Mouse (Mus musculus) limb, embryonic 15.5 days (tissue): ENCODE results near the gene R3hdm4. TPM values are rescaled to one million over a fixed set of nuclear protein-coding genes. Genes with fewer than 3 reads are reported as not detected.
A peak's percentile ranks its signal among the peaks of the same experiment; 100 is the strongest.

Experiments used
- ATAC-seq: fragments of 200-750 bp; cut with Nextera tagmentation; 2 replicates; pipeline ENCODE4 v1.8.0; 2017; ENCODE audit warnings: low read depth, moderate TSS enrichment; ENCODE audit not compliant: insufficient number of reproducible peaks, low FRiP score, low TSS enrichment
- H3K27ac ChIP-seq: fragments of 300-500 bp; sonication (generic); 2 replicates; pipeline ENCODE4 v1.5.1; 2015; ENCODE audit warnings: moderate library complexity, mild to moderate bottlenecking, inconsistent platforms
- H3K27me3 ChIP-seq: fragments of 300-500 bp; sonication (generic); 2 replicates; pipeline ENCODE4 v1.6.1; 2015; ENCODE audit warnings: inconsistent platforms
- H3K36me3 ChIP-seq: fragments of 300-500 bp; sonication (generic); 2 replicates; pipeline ENCODE4 v1.6.1; 2015; ENCODE audit warnings: inconsistent platforms
- H3K4me1 ChIP-seq: fragments of 300-500 bp; sonication (generic); 2 replicates; pipeline ENCODE4 v1.6.1; 2015; ENCODE audit warnings: inconsistent platforms
- H3K4me2 ChIP-seq: fragments of 300-500 bp; sonication (generic); 2 replicates; pipeline ENCODE4 v1.6.1; 2015; ENCODE audit warnings: mild to moderate bottlenecking, inconsistent platforms
- H3K4me3 ChIP-seq: fragments of 300-500 bp; sonication (generic); 2 replicates; pipeline ENCODE4 v1.5.1; 2015; ENCODE audit warnings: mild to moderate bottlenecking, inconsistent platforms
- H3K9ac ChIP-seq: fragments of 300-500 bp; sonication (generic); 2 replicates; pipeline ENCODE4 v1.6.1; 2015; ENCODE audit warnings: inconsistent platforms
- H3K9me3 ChIP-seq: fragments of 300-500 bp; sonication (generic); 2 replicates; pipeline ENCODE4 v1.6.1; 2016; ENCODE audit warnings: inconsistent platforms
- WGBS: fragments of 180-500 bp; shearing (Covaris S2); methylation state at CpG from one replicate; pipeline ENCODE4 v1.1.7; 2015; 5-methylcytosine and 5-hydroxymethylcytosine counted together
- microRNA-seq: library from miRNA; unstranded; fragments of <30 nt; microRNA quantifications from one replicate; pipeline ENCODE4, GENCODE M21; 2016
- polyA plus RNA-seq: library from polyadenylated mRNA; unstranded; fragments of >200 nt; fragmentation: Nextera tagmentation; extraction: Ambion mirVana; gene quantifications from 2 replicates; pipeline ENCODE4 v1.2.1, GENCODE M21; 2015

Gene R3hdm4
- polyA plus RNA-seq, 1 experiment from 2014 or later = 161 TPM

GRCm38 (mm10) chr10:79866601-79867000, 54.4 kb downstream of the R3hdm4 start:
- Histone ChIP-seq H3K9me3 (no peaks in the 10 kb centered on the region), H3K4me2 (no peak overlapping the region), H3K4me1 (peaks cover 12% of the 10 kb centered on the region; the same call in 1 of the 2 replicates), H3K36me3 (peaks cover 53% of the 10 kb centered on the region), H3K27ac (no peak overlapping the region), H3K9ac (no peak overlapping the region), H3K27me3 (no peaks in the 10 kb centered on the region), H3K4me3 (no peak overlapping the region)
- ATAC-seq = no peak
- WGBS = 59% methylated on average over 11 of the region's 11 CpGs

DNA sequence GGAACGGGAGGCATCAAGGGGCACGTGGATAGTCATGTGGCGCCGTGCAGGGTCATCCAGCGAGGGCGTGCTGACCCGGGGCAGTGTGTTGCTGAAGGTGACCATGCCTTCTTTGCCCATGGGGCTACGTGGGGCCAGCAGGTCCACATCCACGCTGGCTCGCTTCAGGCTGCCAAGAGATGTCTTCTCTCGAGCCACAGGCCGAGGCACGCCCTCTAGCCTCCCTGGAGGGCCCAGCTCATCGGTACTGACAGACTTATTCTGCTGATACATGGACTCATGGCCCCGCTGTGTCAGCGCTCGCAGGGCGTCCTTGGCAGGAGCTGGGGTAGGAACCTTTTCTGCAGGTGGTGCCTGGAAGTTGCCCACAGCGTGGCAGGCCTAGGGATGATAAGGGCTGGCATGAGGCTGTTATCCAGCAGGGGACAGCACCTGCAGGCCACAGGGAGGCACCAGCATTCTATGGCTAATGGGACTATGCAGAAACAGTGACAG, 55.2 kb downstream of the R3hdm4 start:
- H3K9me3 ChIP-seq = no peaks in the 10 kb centered on the region
- no peak overlapping the region for H3K9ac ChIP-seq
- H3K27ac ChIP-seq = no peak overlapping the region
- peaks cover 18% of the 10 kb centered on the region for H3K4me1 ChIP-seq
- ATAC-seq = no peak
- H3K36me3 ChIP-seq = peaks cover 61% of the 10 kb centered on the region
- no peak overlapping the region for H3K4me2 ChIP-seq
- H3K27me3 ChIP-seq = no peaks in the 10 kb centered on the region
- WGBS = 65% methylated on average over 19 of the region's 19 CpGs
- no peak overlapping the region for H3K4me3 ChIP-seq

GRCm38 (mm10) chr10:79865189-79865601, 55.8 kb downstream of the R3hdm4 start:
- ATAC-seq = no peak
- Histone ChIP-seq H3K9me3 (no peaks in the 10 kb centered on the region), H3K36me3 (peaks cover 67% of the 10 kb centered on the region), H3K4me2 (no peak overlapping the region), H3K4me1 (peaks cover 25% of the 10 kb centered on the region), H3K27me3 (no peaks in the 10 kb centered on the region), H3K27ac (peak overlapping the region; percentile 72; the same call in 1 of the 2 replicates), H3K9ac (no peak overlapping the region), H3K4me3 (no peak overlapping the region)
- 62% methylated on average over 12 of the region's 12 CpGs for WGBS

DNA sequence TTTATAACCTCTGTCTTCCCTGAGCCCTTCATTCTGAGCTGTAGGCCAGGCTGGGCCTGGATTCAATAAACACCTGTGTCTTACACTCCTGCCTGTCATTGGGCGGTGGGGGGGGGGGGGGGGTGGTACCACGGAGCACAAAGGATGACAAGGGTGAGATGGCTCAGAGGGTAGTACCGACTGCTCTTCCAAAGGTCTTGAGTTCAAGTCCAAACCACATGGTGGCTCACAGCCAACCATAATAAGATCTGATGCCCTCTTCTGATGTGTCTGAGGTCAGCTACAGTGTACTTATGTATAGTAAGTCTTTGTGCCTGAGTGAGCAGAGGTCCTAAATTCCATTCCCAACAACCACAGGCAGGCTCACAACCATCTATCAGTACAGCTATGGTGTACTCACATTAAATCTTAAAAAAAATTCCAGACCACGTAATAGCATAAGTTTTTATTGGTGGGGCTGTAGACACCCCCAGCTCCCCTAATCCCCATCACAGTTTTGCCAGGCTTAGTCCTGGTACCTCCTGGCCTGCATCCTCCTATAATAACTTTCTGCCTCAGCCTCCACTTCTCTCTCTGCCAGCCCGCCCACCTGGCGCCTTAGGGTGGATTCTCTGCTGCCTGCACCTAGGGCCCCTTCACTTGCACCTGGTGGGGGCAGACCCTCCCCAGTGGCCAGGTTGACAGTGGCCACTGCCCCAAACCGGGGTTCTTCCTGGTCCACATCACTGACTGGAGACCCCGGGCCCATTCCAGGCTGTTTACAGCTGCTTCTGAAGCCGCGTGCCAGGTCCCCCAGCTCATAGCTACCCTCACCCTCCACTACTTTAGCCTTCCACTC, 56.4 kb downstream of the R3hdm4 start:
- Histone ChIP-seq H3K9ac (no peak overlapping the region), H3K4me1 (peaks cover 31% of the 10 kb centered on the region), H3K4me2 (no peak overlapping the region), H3K9me3 (no peaks in the 10 kb centered on the region), H3K27ac (peak overlapping the region; percentile 72), H3K4me3 (no peak overlapping the region), H3K27me3 (no peaks in the 10 kb centered on the region), H3K36me3 (peaks cover 73% of the 10 kb centered on the region)
- no peak for ATAC-seq
- WGBS = 42% methylated on average over 10 of the region's 10 CpGs

GRCm38 (mm10) chr10:79862925-79863324, 58.1 kb downstream of the R3hdm4 start:
- peaks cover 46% of the 10 kb centered on the region for H3K4me1 ChIP-seq
- no peak overlapping the region for H3K4me2 ChIP-seq
- no peaks in the 10 kb centered on the region for H3K9me3 ChIP-seq
- no peak overlapping the region for H3K9ac ChIP-seq
- H3K27ac ChIP-seq = no peak overlapping the region
- H3K27me3 ChIP-seq = no peaks in the 10 kb centered on the region
- ATAC-seq = no peak
- H3K4me3 ChIP-seq = no peak overlapping the region
- 69% methylated on average over 10 of the region's 10 CpGs for WGBS
- peaks cover 83% of the 10 kb centered on the region for H3K36me3 ChIP-seq

DNA sequence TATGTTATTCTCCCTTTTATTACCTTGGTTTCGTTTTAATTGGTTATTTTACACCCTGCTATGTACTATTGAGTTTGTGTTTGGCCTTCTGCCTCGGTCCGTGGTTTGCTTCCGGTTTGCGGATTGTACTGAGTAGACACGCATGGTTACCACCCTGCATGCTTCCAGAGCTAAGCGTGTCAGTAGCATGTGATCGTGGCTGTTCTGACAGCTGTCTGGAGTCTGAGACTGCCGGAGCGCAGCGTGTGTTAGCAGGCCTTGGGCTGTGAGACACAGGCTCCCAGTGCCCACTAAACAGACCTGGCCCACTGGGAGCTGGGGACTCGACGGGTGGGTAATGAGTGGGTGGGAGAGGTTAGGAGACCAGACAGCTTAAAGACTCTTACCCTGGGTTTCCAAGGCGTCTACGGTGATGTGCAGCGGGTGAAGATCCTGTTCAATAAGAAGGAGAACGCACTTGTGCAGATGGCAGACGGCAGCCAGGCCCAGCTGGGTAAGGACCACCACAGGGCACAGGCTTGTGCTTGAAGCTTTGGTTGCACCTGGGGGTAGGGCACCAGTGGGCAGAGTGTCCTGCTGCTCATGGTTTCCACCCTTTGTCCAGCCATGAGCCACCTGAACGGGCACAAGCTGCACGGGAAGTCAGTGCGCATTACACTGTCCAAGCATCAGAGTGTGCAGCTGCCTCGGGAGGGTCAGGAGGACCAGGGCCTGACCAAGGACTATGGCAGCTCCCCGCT, 58.8 kb downstream of the R3hdm4 start:
- no peak overlapping the region for H3K9ac ChIP-seq
- H3K9me3 ChIP-seq = no peaks in the 10 kb centered on the region
- no peak for ATAC-seq
- peaks cover 53% of the 10 kb centered on the region for H3K4me1 ChIP-seq
- no peaks in the 10 kb centered on the region for H3K27me3 ChIP-seq
- H3K27ac ChIP-seq = no peak overlapping the region
- H3K4me2 ChIP-seq = no peak overlapping the region
- no peak overlapping the region for H3K4me3 ChIP-seq
- H3K36me3 ChIP-seq = peaks cover 86% of the 10 kb centered on the region
- 82% methylated on average over 23 of the region's 23 CpGs for WGBS

DNA sequence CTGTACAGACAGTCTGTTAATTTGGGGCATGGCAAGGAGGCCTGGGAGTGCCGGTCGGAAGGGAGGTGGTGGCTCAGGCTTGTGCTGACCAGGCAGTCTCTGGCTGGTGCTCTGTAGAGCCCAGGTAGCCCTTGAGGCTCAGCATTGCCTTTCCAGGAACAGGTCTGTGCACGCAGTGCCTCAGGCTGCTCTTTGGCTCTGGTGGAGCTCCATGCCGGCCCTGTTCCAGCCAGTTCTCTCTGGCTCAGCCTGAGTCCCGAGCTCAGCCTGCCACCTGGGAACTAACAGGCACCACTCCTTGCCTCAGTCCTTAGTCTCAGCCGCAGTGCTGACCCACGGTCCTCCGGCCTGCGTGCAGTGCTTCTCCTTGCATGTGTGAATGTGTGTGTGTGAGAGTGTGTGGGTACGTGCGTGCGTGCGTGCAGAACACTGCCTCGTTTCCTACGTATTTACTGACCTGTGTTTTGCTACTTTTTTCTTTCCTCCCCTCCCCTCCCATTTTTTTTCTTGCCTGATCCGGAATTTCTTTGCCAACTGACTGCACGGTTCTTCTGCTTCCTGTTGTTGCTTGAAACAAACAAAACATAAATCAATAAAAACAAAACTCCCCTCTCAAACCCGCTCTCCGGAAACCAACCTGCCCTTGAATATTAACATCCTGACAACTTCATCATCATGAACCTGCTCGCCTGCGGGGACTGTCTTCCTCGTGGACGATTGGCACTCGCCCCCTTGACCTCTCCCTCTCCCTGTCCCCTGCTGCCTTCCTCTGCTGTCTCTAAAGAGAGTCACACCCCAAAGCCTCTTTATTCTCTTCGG, 59.6 kb downstream of the R3hdm4 start:
- ATAC-seq = no peak
- Histone ChIP-seq H3K4me1 (peaks cover 61% of the 10 kb centered on the region), H3K4me3 (no peak overlapping the region), H3K9me3 (no peaks in the 10 kb centered on the region), H3K27ac (peak overlapping the region; percentile 47; the same call in 1 of the 2 replicates), H3K9ac (no peak overlapping the region), H3K27me3 (no peaks in the 10 kb centered on the region), H3K4me2 (no peak overlapping the region), H3K36me3 (peaks cover 86% of the 10 kb centered on the region)
- 67% methylated on average over 25 of the region's 25 CpGs for WGBS

DNA sequence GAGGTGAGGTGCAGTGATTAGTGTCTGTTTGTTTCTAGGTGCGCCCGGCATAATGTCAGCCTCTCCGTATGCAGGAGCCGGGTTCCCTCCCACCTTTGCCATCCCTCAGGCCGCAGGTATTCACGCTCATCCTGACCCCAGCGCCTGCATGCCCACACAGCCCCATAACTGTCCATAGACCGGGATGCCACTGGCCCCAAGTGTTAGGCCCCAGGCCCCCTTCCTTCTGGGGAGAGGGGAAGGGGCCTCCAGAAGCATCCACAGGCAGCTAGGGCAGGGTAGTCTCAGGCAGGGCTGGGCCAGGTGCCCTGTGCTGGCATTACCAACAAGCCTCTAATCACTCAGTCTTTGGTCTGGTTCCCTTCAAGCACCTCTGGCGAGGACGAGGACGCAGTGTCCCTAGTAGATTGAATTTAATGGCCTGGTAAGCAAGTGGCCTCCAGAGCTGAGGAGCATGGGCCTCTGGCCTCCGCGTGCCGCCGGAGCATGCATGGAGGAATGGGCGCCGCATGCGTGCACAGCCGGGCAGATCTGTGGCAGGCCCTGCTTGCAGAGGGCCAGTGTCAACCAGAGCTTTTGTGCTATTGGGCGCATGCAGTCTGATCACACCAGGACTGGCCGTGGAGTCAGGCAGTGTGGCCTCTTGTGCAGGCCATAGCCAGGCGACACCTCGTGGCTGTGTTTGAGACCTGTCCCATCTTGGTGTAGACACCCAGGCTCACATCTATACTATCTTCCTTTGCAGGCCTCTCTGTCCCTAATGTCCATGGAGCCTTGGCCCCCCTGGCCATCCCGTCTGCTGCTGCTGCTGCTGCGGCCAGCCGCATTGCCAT, 60.7 kb downstream of the R3hdm4 start:
- no peak overlapping the region for H3K4me2 ChIP-seq
- H3K9me3 ChIP-seq = no peaks in the 10 kb centered on the region
- peak overlapping the region; percentile 43; the same call in 1 of the 2 replicates for H3K27ac ChIP-seq
- no peak for ATAC-seq
- no peaks in the 10 kb centered on the region for H3K27me3 ChIP-seq
- 89% methylated on average over 26 of the region's 26 CpGs for WGBS
- H3K4me1 ChIP-seq = peaks cover 62% of the 10 kb centered on the region
- H3K9ac ChIP-seq = peak overlapping the region; percentile 4; the same call in 1 of the 2 replicates
- no peak overlapping the region for H3K4me3 ChIP-seq
- H3K36me3 ChIP-seq = peaks cover 76% of the 10 kb centered on the region

Small RNA genes within 50 kb of the gene (microRNA-seq; reads per million reads assigned to microRNA genes)
- not detected for gene Mir6910

Other genes starting within 250 kb of the R3hdm4 start
- 100 and 110 TPM in 2 replicates for gene Cdc34, start 239.0 kb downstream of the R3hdm4 start, polyA plus RNA-seq
- gene Gzmm, start 232.2 kb downstream of the R3hdm4 start, polyA plus RNA-seq = 0.86 and 1.3 TPM in 2 replicates
- gene Bsg, start 216.7 kb downstream of the R3hdm4 start, polyA plus RNA-seq = 910 and 960 TPM in 2 replicates
- 0.08 TPM in 1 of 2 replicates, not detected in the other for gene Hcn2, start 204.6 kb downstream of the R3hdm4 start, polyA plus RNA-seq
- 35.8 and 41.5 TPM in 2 replicates for gene Polrmt, start 174.6 kb downstream of the R3hdm4 start, polyA plus RNA-seq
- 0.95 and 2.2 TPM in 2 replicates for gene Fgf22, start 166.1 kb downstream of the R3hdm4 start, polyA plus RNA-seq
- gene Rnf126, start 154.3 kb downstream of the R3hdm4 start, polyA plus RNA-seq = 93.2 and 104 TPM in 2 replicates
- 21.2 and 22.2 TPM in 2 replicates for gene Fstl3, start 143.9 kb downstream of the R3hdm4 start, polyA plus RNA-seq
- gene Prss57, start 130.2 kb downstream of the R3hdm4 start, polyA plus RNA-seq = 0.10 and 0.12 TPM in 2 replicates
- 79.9 and 84.8 TPM in 2 replicates for gene Palm, start 127.6 kb downstream of the R3hdm4 start, polyA plus RNA-seq
- gene Misp, start 100.2 kb downstream of the R3hdm4 start, polyA plus RNA-seq = 0.56 and 1.6 TPM in 2 replicates
- 301 and 303 TPM in 2 replicates for gene Ptbp1, start 66.8 kb downstream of the R3hdm4 start, polyA plus RNA-seq
- gene Prtn3, start 46.7 kb downstream of the R3hdm4 start, polyA plus RNA-seq = 3.7 and 5.1 TPM in 2 replicates
- 53.0 and 60.1 TPM in 2 replicates for gene Plppr3, start 46.6 kb downstream of the R3hdm4 start, polyA plus RNA-seq
- 0.36 and 0.40 TPM in 2 replicates for gene Elane, start 35.0 kb downstream of the R3hdm4 start, polyA plus RNA-seq
- gene Cfd, start 30.4 kb downstream of the R3hdm4 start, polyA plus RNA-seq = 0.27 TPM in 1 of 2 replicates, not detected in the other
- 35.4 and 37.7 TPM in 2 replicates for gene Med16, start 12.3 kb downstream of the R3hdm4 start, polyA plus RNA-seq
- gene Gm26602, start 10.4 kb downstream of the R3hdm4 start, polyA plus RNA-seq = not detected in 2 replicates
- 1.0 and 1.2 TPM in 2 replicates for gene Kiss1r, start 4.2 kb downstream of the R3hdm4 start, polyA plus RNA-seq
- gene Arid3a, start 5.8 kb upstream of the R3hdm4 start, polyA plus RNA-seq = 5.7 and 7.4 TPM in 2 replicates
- 81.7 and 83.6 TPM in 2 replicates for gene Wdr18, start 38.9 kb upstream of the R3hdm4 start, polyA plus RNA-seq
- 0.40 and 0.64 TPM in 2 replicates for gene Grin3b, start 49.5 kb upstream of the R3hdm4 start, polyA plus RNA-seq
- gene Tmem259, start 63.1 kb upstream of the R3hdm4 start, polyA plus RNA-seq = 19.3 and 20.1 TPM in 2 replicates
- gene Cnn2, start 67.4 kb upstream of the R3hdm4 start, polyA plus RNA-seq = 264 and 270 TPM in 2 replicates
- 3.3 and 3.4 TPM in 2 replicates for gene Abca7, start 75.3 kb upstream of the R3hdm4 start, polyA plus RNA-seq
- gene Arhgap45, start 95.4 kb upstream of the R3hdm4 start, polyA plus RNA-seq = 5.3 and 6.4 TPM in 2 replicates
- 213 and 217 TPM in 2 replicates for gene Polr2e, start 118.6 kb upstream of the R3hdm4 start, polyA plus RNA-seq
- gene Gpx4, start 126.0 kb upstream of the R3hdm4 start, polyA plus RNA-seq = 432 and 471 TPM in 2 replicates
- gene Sbno2, start 184.4 kb upstream of the R3hdm4 start, polyA plus RNA-seq = 19.7 and 19.8 TPM in 2 replicates
- gene Stk11, start 194.6 kb upstream of the R3hdm4 start, polyA plus RNA-seq = 15.2 and 16.6 TPM in 2 replicates
- gene Atp5d, start 217.4 kb upstream of the R3hdm4 start, polyA plus RNA-seq = 494 and 537 TPM in 2 replicates
- 5.9 and 6.8 TPM in 2 replicates for gene Cbarp, start 219.6 kb upstream of the R3hdm4 start, polyA plus RNA-seq
- 13.4 and 14.0 TPM in 2 replicates for gene Midn, start 227.1 kb upstream of the R3hdm4 start, polyA plus RNA-seq
- 102 and 103 TPM in 2 replicates for gene Cirbp, start 244.8 kb upstream of the R3hdm4 start, polyA plus RNA-seq